Mouse (Mus musculus): ENCODE results near the gene Aco2. TPM values are rescaled to one million over a fixed set of nuclear protein-coding genes. Genes with fewer than 3 reads are reported as not detected.

Aco2 gene
- total RNA-seq, 2 experiments from 2014 or later, result 2,060 to 2,092 TPM

DNA sequence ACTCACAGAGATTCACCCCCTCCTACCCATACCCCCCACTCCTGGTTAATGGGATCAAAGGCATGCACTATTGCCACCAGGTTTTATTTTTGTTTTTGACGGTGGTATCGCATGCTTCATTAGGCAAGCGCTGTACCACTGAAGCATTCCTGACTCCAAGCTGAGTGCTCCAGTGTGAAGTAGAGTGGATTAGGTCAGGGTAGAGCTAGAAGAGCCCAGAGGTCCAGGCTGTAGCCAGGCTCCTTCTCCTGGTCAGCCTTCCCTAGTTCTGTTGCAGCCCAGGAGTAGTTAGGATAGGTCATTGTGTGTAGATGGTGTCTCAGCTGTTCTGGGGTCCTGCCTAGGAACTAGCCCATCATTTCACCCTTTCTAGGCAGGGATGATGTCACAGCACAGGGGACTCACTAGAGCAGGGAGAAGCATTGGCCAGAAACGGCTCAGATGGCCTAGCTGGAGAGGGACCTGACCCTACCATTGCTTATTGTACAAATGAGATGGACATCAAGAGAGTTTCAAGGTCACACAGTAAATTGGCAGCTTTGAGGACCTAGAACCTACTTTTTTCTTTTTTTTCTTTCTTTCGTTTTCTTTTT, 27.0 kb upstream of the Aco2 start:
- DNase-seq (ENCODE audit: low spot score), result no peak
- intact Hi-C loops (cut with DNase I), result no loop called here

DNA sequence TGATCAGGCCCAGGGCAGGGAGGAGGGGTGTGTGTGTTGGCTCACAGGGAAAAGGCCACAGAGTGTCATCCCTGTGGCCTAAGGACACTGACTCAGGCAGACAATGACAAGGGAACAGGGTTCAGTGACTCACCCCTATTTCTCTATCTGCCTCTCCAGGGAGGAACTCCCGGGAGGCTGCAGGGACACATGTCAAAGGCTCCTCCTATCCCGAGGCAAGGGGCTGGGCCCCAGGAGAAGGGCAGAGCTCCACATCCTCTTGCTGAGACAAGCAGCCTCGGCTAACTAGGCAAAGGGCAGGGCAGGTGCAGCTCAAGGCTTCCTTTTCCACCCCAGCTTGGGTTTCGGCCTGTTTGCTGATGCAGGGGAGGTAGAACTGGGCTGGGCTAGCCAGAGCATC, 26.4 kb upstream of the Aco2 start:
- peak; percentile 73 for DNase-seq (ENCODE audit: low spot score)
- intact Hi-C loops (cut with DNase I), result no loop called here

- DNase-seq (ENCODE audit: low spot score), result no peak
- intact Hi-C loops (cut with DNase I), result no loop called here
These were observed 25.4 kb upstream of the Aco2 start for GRCm38 (mm10) chr15:81846755-81847154.

DNA sequence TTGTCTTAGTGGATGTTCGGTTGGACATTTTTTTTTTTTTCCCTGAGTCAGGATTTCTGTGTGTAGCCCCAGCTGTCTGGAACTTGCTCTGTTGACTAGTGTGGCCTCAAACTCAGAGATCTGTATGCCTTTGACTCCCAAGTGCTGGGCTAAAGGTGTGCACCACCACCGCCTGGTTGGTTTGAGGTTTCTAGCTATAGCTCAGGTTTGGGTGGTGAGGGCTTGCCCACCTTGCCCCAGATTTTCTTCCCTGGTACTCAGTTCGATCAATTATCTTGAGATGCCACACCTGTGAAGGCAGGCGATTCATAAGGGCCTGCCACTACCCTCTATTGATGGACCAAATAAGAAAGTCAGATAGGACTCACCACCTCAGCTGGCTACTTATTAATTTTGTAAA, 24.9 kb upstream of the Aco2 start:
- intact Hi-C loops (cut with DNase I), result no loop called here
- no peak for DNase-seq (ENCODE audit: low spot score)

DNA sequence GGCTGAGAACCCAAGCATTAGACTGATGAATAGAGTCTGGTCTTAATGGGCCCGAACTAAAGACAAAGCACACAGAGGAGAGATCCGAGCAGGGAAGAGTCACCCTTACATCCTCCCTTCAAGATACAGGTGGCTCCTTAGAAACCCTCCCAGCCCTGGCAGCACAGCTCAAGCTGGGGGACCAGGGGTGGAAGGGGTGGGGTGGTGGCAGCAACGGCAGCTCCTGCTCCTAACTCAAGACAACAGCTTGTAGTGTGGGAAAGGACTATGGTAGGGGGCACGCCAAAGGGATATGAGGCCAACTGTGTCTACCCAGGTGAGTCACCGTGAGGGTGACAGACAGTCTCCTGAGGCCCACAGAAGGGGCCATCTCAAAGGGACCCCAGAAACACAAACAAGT, 24.2 kb upstream of the Aco2 start:
- intact Hi-C loops (cut with DNase I), result no loop called here
- no peak for DNase-seq (ENCODE audit: low spot score)

DNA sequence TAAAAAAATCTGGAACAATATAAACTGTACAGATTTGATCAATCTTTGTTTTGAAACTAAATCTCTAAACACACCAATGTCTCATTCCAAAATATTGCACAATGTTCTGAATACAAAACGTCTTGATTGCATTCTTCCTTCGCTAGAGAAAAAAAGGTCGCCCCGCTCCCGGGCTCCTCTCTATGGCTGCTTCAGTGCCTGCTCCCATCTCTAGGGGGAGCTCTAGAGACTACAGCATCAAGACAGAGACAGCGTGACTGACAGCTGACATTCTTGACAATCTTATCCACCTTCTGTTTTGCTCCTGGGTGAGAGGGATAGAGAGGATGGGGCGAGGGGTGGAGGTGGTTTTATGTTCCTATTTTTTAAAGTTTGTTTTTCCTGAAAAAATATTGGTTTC, 23.8 kb upstream of the Aco2 start:
- DNase-seq (ENCODE audit: low spot score), result no peak
- intact Hi-C loops (cut with DNase I), result no loop called here

DNA sequence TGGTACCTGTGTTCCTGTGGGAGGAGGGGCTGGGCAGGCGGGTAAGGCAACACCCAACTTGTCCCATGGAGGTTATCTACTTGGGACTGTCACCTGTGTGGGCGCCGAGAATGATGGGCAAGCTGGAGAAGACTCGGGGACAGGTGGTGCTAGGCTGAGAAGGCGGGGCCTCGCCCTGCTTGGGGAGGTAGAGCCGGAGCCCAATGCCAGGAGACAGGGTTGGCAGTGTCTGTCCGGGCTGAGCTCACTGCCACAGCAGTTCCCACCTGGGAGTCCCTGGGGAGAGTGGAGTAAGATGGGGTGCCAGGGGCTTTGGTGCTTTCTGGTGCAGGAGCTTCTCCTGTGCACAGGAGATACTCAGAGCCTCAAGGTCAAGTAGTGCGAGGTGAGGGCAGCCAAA, 23.0 kb upstream of the Aco2 start:
- intact Hi-C loops (cut with DNase I), result no loop called here
- DNase-seq (ENCODE audit: low spot score), result no peak

- intact Hi-C loops (cut with DNase I), result no loop called here
- DNase-seq (ENCODE audit: low spot score), result no peak
These were observed 21.4 kb upstream of the Aco2 start for GRCm38 (mm10) chr15:81850718-81851117.

DNA sequence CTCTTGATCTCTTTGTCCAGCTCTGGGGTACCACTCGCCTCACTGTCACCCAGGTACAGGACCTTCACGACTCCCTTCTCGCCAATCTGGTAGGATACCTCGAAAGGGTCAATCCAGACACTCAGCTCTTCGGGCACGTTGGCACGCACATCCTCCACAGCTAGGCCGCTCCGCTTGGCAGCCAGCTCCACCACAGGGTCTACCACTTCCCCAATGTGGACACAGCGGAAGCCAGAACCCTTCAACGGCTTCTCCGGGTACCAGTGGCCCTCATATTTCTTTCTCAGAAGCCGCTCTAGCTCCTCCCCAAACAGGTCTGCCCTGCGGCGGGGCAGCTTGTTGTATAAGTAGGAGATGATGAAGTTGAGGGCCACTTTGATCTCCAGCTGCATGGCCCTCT, 20.7 kb upstream of the Aco2 start:
- no peak for DNase-seq (ENCODE audit: low spot score)
- intact Hi-C loops (cut with DNase I), result no loop called here

GRCm38 (mm10) chr15:81852411-81853000, 19.6 kb upstream of the Aco2 start:
- DNase-seq (ENCODE audit: low spot score), result no peak
- intact Hi-C loops (cut with DNase I), result no loop called here

DNA sequence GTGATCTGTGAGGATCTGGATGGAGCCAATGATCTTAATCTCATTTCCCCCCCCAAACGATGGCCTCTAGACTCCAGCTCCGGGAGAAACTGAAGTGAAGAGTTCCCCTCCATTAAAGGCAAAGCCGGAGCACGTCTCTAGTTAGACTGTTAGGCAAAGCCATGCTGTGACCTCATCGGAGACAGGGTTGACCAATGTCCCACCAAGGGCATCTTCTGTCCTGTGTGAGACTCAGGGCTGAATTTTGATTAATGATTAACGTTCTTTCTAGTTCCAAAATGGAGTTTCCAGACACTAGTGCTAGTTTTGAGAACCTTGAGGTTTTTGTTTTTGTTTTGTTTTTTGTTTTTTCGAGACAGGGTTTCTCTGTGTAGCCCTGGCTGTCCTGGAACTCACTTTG, 19.0 kb upstream of the Aco2 start:
- DNase-seq (ENCODE audit: low spot score), result no peak
- intact Hi-C loops (cut with DNase I), result no loop called here

DNA sequence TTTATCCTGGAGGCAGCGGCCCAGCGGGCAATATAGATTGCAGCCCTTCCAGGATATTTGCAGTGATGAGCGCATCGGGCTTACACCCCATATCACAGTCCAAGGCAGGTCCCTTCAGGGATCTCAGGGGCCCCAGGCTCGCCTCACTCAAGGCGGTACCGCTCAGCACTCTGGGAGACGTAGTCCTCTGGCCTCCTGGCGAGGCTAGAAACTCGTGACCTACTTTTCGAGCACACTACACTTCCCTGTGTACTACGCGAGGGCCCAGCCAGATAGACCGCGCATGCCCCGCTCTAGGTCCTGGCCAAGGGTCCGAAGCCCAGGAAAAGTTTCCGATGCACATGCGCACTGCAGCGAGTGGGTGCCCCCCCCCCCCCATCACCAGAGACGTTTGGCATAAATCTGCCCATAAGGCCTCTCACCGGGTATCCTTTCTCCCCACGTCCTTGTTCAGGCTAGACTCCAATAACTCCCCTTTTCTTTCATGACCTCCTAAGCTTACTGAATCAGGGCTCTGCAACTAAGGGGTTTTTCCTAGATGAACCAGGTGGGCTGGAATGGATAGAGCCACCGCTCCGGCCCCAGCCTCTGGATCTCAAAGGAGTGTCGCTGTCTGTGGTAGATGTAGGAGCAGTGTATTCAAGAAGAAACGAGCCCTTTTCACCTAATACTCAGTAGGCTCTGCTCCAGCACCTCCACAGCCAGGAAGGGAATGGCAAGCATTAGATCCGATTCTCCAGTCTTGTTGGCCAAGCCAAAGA, 15.9 kb upstream of the Aco2 start:
- DNase-seq (ENCODE audit: low spot score), result peak; percentile 76
- intact Hi-C loops (cut with DNase I), result loop anchor here (2.0 to 5.0 kb wide), 2 partner anchors 23 to 44 kb away; no protein-coding TSS in a partner anchor

DNA sequence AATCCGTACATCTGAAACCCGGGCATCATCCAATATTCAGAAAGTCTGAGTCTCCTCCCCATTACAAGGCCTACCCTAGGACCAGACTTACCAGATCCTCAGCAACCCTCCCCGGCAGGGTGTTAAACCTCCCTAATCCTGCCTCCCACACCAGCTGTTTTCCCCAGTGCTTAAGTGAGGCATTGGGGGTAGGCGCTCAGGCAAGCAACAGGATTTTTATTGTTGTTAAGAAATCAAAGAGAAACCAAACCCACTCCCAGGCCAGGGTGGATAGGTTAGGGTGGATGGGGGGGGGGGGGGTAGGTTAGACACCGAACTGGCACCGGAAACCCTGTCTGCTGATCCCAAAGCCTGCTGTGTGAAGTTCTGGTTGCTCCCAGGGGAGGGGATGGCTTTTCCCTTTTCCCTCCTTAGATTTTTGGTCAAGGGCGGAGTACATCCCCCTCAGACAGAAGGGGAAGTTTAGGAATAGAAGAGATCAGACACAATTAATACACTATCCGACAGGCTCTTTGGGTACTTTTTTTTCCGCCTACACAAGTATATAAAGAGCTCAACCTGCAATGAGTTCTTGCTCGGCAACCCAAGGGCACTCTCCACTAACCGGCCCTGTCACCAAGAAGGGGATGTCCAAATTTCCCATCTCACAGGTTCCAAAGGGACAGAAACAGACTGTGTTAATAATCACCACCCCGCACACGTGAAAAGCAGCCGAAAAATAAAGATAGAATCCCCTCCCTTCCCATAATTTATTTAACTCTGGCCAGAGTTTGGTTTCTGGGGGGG, 15.0 kb upstream of the Aco2 start:
- no peak for DNase-seq (ENCODE audit: low spot score)
- intact Hi-C loops (cut with DNase I), result loop anchor here (2.0 to 5.0 kb wide), 2 partner anchors 24 to 45 kb away; no protein-coding TSS in a partner anchor

DNA sequence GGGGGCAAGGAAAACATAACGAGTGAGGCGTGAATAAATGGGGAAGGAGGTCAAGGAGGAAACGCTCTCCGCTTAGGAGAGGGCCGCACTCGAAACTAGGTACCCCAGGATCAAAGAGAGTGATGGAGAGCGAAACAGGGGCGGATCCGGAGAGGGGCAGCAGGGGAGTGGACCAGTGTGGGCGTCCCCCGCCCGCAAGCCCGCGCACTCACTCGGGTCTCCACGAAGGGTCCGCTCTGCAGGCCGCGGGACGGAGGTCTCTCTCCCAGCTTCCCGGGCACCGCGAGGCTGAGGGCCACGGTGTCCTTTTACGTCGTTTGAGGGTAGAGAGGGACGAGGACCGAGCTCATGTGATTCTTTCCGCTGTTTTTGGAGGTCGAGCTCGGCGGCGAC, 14.4 kb upstream of the Aco2 start:
- intact Hi-C loops (cut with DNase I), result loop anchor here (2.0 to 5.0 kb wide), 3 partner anchors 19 to 45 kb away; no protein-coding TSS in a partner anchor
- DNase-seq (ENCODE audit: low spot score), result no peak

DNA sequence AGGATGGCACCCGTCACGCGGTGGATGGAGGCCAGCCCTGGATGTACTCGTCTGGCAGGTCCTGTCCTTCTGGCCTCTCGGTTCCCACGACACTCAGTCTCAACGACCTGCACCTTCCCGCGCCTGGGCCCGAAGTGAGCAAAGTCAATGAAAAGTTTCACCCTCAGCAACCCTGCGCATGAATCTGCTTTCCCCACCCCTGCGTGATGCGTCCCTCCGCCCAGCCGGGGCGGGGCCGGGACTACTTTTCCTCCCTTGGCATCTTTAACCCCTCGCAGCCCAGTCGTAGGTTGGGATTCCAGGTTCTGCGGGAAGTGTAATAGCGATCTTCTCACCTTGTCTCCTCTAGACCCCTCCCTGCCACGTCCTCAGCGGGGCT, 14.0 kb upstream of the Aco2 start:
- intact Hi-C loops (cut with DNase I), result loop anchor here (2.0 to 5.0 kb wide), 2 partner anchors 19 to 46 kb away; no protein-coding TSS in a partner anchor
- peak; percentile 87 for DNase-seq (ENCODE audit: low spot score)

DNA sequence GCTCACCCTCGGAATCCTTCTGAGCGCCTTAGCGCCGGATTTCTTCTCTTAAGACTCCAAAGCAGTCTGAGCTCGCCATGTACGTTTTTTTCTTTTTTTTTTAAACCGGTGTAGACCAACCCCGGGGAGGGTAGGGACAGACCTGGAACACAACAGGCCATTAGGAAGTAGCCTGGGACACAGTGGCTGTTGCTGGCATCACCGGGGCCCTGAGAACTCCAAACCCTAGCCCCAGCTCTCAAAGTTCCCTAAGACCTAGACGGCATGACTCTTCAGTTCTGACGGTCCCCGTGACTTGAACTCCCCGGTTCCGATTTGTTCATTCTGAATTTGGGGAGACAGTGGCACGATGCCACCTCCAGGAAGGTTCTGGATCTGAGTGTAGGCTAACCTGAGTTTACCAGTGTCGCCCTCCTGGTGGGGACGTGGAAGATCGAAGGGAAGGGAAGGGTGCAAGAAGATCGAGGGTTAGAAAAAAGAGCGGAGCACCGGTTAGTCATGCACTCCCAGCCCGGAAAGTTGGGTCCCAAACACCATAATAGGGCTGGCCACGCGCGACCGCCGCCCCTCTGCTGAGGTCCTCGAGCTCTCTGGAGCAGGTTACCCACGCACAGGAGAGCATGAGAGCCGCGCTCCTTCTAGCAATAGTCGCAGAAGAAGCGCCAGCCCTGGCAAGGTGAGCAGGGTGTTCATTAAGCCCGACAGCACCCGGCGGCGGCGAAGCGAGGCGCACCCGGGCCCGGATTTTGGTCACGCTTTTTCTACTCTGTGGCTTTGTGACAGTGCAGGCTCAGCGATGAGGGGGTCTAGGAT, 13.4 kb upstream of the Aco2 start, which contains the start of gene Tob2:
TSS of gene Tob2 (minus strand) at position 280 of the 813 bp plus-strand sequence.
- intact Hi-C loops (cut with DNase I), result loop anchor here (2.0 to 5.0 kb wide), 2 partner anchors 20 to 46 kb away; no protein-coding TSS in a partner anchor
- DNase-seq (ENCODE audit: low spot score), result no peak

DNA sequence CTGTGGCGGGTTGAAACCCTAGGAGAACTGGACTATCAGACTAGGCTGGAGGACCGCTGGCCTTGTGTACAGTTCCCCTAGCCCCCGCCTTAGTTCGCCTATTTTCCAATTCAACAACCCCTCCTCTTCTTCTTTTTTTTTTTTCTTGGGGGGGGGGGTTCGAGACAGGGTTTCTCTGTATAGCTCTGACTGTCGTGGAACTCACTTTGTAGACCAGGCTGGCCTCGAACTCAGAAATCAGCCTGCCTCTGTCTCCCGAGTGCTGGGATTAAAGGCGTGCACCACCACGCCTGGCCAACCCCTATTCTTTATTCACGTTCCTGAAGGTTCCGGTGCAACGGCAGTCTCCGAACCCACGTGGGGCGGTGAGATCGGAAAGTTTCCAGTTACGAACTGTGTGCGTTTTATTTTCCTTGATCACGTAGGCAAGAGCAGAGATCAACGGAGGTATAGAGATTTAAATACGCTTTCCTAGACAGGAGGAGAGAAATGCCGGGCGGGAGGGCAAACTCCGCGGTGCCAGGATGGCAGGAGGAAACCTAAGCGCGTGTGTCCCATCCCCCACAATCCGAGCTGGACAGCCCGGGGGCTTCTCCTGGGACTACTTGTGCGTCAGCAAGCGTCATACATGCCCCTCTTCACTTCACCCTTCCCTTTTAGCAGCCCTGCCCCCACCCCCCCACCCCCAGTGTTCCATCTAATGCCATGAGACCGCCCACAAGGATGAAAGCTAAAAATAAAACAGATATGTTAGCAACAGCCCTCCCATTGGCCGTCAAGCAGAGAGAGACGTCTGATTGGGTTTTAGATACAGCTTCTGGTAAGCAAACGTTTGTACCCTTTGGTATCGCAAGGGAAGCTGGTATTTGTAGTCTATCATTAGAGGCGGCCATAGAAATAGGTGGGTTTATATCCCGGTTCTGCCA, 12.5 kb upstream of the Aco2 start:
- peak; percentile 84 for DNase-seq (ENCODE audit: low spot score)
- intact Hi-C loops (cut with DNase I), result loop anchor here (2.0 to 5.0 kb wide), 2 partner anchors 21 to 47 kb away; no protein-coding TSS in a partner anchor

DNA sequence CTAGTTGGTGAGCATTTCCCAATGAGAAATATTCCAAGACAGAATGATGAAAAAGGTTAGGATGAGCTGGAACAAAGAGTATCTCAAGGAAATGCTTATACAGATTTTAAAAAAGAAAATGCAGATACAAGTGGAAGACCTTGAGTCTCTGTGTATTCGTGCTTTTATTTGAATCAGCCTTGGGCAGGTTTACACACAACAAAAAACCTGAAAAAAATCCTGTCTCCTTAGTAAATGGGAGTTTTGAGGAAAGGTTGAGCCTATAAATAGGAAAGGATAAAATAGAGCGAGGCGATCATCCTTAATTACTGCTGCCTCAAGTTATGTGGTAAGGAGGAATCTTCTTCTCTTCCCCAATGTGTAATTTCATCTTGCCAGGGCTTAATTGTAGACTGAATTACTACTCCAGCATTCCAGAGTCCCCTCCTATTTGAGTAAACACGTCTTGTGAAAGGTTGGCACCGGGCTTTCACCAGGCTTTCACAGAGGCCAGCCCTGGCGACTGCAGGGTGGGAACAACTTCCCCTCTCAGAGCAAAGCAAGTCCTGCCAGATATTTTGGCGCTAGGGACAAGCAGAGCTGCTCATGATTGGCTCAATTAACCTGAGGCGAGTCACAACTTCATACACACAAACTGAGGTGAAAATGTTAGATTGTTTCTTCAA, 11.5 kb upstream of the Aco2 start:
- intact Hi-C loops (cut with DNase I), result no loop called here
- no peak for DNase-seq (ENCODE audit: low spot score)
